Mouse (Mus musculus) G1E (cell line): ENCODE measurements around the gene Cyp2t4. TPM values are rescaled to one million over a fixed set of nuclear protein-coding genes. Genes with fewer than 3 reads are reported as not detected.

Source experiments
- ATAC-seq: 2 replicates; pipeline ENCODE4 v1.8.0; 2016; ENCODE audit warnings: mild to moderate bottlenecking; ENCODE audit not compliant: insufficient number of reproducible peaks, poor library complexity, low FRiP score, severe bottlenecking; ENCODE audit errors: extremely low read depth
- DNase-seq: peaks from one replicate; pipeline ENCODE4 v3.0.0; 2012; ENCODE audit warnings: low spot score
- H3K27me3 ChIP-seq: 2 replicates; pipeline ENCODE4 v1.6.1; 2012; ENCODE audit warnings: mild to moderate bottlenecking, low read length, inconsistent platforms; ENCODE audit not compliant: insufficient read depth
- H3K36me3 ChIP-seq: replicated peaks from 2 replicates; pipeline ENCODE3; 2012; ENCODE audit warnings: mild to moderate bottlenecking, inconsistent platforms
- H3K4me1 ChIP-seq: 2 replicates; pipeline ENCODE4 v1.6.1; 2012; ENCODE audit warnings: low read depth, low read length, inconsistent platforms, mixed read lengths; ENCODE audit not compliant: insufficient read depth
- H3K4me3 ChIP-seq: 2 replicates; pipeline ENCODE4 v1.5.1; 2012; ENCODE audit warnings: low read depth, mild to moderate bottlenecking, inconsistent platforms, low read length, moderate library complexity, mixed read lengths
- H3K9me3 ChIP-seq: replicated peaks from 2 replicates; pipeline ENCODE4 v1.6.1; 2012; ENCODE audit warnings: inconsistent platforms
- CTCF ChIP-seq: IDR thresholded peaks from 2 replicates; pipeline ENCODE4 v1.5.1; 2012; ENCODE audit warnings: low read depth, low read length, inconsistent platforms, mixed read lengths
- GATA1 ChIP-seq: IDR thresholded peaks from 2 replicates; pipeline ENCODE4 v1.6.1; 2012; ENCODE audit warnings: borderline replicate concordance, low read length, inconsistent platforms, mixed read lengths
- GATA2 ChIP-seq: IDR thresholded peaks from 2 replicates; pipeline ENCODE4 v1.6.1; 2012; ENCODE audit warnings: low read depth, low read length, inconsistent platforms, borderline replicate concordance
- POLR2AphosphoS5 ChIP-seq: IDR thresholded peaks from 2 replicates; pipeline ENCODE4 v1.6.1; 2012; ENCODE audit warnings: low read depth, low read length, inconsistent platforms; ENCODE audit not compliant: insufficient replicate concordance
- TAL1 ChIP-seq: conservative IDR thresholded peaks from 2 replicates; pipeline ENCODE4 v1.6.1; 2012; ENCODE audit warnings: low read depth, low read length, inconsistent platforms, mixed read lengths
- polyA plus RNA-seq: library from polyadenylated mRNA; stranded (reverse); fragments of >175 nt; gene quantifications from 2 replicates; pipeline ENCODE4 v1.2.3, GENCODE M21; 2012
- total RNA-seq, 2 experiments: library from RNA; stranded (forward) in 1 of 2; stranded (reverse) in 1 of 2; fragments of 200-1000 nt in 1 of 2; fragments of >200 nt in 1 of 2; fragmentation: Nextera tagmentation in 1 of 2; gene quantifications; 2 replicates each; pipeline ENCODE4 v1.2.3; 2014 to 2017

Gene Cyp2t4
- total and polyA plus RNA-seq, 3 experiments = not detected

DNA sequence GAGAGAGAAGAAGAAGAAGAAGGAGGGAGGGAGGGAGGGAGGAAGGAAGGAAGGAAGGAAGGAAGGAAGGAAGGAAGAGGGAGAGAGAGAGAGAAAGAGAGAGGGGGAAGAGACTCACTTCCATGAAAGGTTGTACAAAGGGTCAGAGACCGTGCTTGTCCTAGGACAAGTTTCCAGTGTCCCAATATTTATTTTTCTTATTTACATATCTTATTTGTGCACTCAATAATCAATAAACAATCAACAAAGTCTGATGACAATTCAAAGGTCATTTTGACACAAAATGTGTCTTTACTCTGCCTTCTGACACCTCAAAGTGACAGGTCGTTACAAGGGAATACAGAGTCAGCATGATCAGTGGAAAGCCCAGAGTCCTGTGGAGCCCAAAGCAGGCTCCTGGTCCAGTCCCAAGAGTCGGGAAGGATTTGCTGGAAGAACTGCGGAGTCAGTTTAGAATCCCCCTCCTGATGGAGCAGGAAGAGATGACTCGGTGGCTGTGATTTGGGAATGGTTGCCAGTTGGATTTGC lies 29.1 kb upstream of the Cyp2t4 start:
- peaks cover 3% of the 10 kb centered on the region; the same call in 1 of the 2 replicates for H3K27me3 ChIP-seq
- no peak for TF ChIP-seq TAL1
- no peaks in the 10 kb centered on the region for H3K4me1 ChIP-seq
- no peaks in the 10 kb centered on the region for H3K9me3 ChIP-seq
- DNase-seq = no peak
- no peaks in the 10 kb centered on the region for H3K36me3 ChIP-seq
- no peak overlapping the region for H3K4me3 ChIP-seq
- ATAC-seq = no peak

DNA sequence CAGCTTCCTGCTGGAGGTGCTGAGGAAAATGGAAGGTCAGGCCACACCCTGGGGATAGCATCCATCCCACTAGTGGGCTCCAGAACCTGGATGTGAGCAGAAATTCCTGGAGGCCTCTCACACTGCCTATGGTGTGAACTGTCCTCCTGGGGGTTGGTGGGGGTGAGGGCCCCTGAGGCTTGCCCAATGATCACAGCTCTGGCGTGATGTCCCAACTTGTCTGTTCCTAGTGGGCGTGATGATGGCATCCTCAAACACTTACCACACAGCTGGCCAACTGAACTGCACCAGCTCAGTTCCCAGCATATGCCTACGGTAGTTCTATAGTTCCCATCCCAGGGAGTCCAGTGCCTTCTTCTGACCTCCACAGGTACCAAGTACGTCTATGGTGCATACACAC lies 28.5 kb upstream of the Cyp2t4 start:
- TF ChIP-seq GATA2 (no peak), GATA1 (no peak), CTCF (no peak), TAL1 (no peak), POLR2AphosphoS5 (no peak)
- Histone ChIP-seq H3K27me3 (peaks cover 3% of the 10 kb centered on the region; the same call in 1 of the 2 replicates), H3K4me3 (no peak overlapping the region), H3K36me3 (no peaks in the 10 kb centered on the region), H3K4me1 (no peaks in the 10 kb centered on the region), H3K9me3 (no peaks in the 10 kb centered on the region)
- DNase-seq (no peak), ATAC-seq (no peak)

DNA sequence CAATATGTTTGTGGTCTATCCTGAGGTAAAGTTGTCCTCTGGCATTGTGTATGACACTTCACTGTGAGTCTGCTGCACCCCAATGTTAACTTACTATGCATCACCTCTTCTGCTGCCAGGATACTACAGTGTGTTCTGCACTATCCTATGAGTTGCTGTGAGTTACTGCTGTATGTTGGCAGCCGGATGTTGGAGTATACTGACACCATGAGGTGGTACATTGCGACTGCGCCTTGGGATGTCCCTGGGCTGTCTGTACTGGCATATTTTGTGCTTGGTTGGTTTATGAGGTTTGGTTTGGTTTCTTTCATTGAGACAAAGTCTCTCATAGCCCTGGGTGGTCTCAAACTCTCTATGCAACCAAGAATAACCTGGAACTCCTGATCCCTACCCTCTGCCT lies 25.4 kb upstream of the Cyp2t4 start:
- no peak for DNase-seq
- TF ChIP-seq GATA1 = no peak
- no peak for TF ChIP-seq CTCF
- no peak for TF ChIP-seq GATA2
- no peak for TF ChIP-seq POLR2AphosphoS5
- TF ChIP-seq TAL1 = no peak

GRCm38 (mm10) chr7:27128946-27129345 lies 24.6 kb upstream of the Cyp2t4 start:
- H3K4me1 ChIP-seq = no peaks in the 10 kb centered on the region
- no peaks in the 10 kb centered on the region for H3K36me3 ChIP-seq
- H3K27me3 ChIP-seq = peaks cover 6% of the 10 kb centered on the region; the same call in 1 of the 2 replicates
- DNase-seq (no peak), ATAC-seq (no peak)
- TF ChIP-seq GATA2 (no peak), CTCF (no peak), GATA1 (no peak), TAL1 (no peak), POLR2AphosphoS5 (no peak)
- H3K4me3 ChIP-seq = no peak overlapping the region
- H3K9me3 ChIP-seq = no peaks in the 10 kb centered on the region

More for the DNA sequence above, 25.4 kb upstream of the Cyp2t4 start:
- Histone ChIP-seq H3K36me3 (no peaks in the 10 kb centered on the region), H3K4me1 (no peaks in the 10 kb centered on the region), H3K9me3 (no peaks in the 10 kb centered on the region), H3K27me3 (peaks cover 5% of the 10 kb centered on the region; the same call in 1 of the 2 replicates), H3K4me3 (no peak overlapping the region)
- no peak for ATAC-seq

- Histone ChIP-seq H3K27me3 (peaks cover 6% of the 10 kb centered on the region; the same call in 1 of the 2 replicates), H3K36me3 (no peaks in the 10 kb centered on the region), H3K4me1 (no peaks in the 10 kb centered on the region), H3K9me3 (no peaks in the 10 kb centered on the region), H3K4me3 (no peak overlapping the region)
- TF ChIP-seq CTCF = no peak
- TF ChIP-seq GATA1 = no peak
- ATAC-seq (no peak), DNase-seq (no peak)
These were observed 23.7 kb upstream of the Cyp2t4 start for GRCm38 (mm10) chr7:27129811-27130210.

DNA sequence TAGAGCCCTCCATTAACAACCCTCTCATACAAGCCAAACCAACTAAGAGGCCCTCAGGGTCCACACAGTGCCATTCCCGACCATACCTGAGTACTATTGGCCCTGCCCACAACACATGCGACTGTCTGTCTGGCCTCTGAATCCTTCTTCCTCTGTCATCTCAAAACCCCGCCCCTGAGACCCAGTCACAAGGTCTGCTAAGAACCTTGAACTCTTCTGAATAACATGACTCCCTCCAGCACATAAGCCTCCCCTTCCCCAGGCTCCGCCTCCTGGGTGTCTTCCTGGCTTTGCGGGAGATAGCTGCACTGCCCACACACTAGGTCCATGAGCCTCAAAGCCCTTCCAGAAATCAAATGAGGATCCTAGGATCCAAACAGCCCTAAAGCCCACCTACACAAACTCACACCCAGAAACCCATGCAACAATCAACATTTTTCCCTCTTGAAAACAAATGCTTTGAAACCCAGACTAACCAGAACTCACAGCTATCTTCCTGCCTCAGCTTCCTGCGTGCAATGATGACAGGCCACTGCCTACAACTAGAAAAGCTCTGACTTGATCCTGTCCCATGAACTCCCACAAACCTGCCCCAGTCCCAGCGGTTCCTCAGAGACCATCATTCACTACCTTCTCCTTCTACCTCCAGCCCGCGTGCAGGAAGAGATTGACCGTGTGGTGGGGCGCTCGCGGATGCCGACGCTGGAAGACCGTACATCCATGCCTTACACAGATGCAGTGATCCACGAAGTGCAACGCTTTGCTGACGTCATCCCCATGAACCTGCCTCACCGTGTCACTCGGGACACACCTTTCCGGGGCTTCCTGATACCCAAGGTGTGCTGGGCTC lies 22.8 kb upstream of the Cyp2t4 start:
- H3K4me3 ChIP-seq = no peak overlapping the region
- peaks cover 6% of the 10 kb centered on the region; the same call in 1 of the 2 replicates for H3K27me3 ChIP-seq
- no peaks in the 10 kb centered on the region for H3K4me1 ChIP-seq
- ATAC-seq (no peak), DNase-seq (no peak)
- no peak for TF ChIP-seq GATA2
- TF ChIP-seq CTCF = no peak
- no peak for TF ChIP-seq GATA1
- no peak for TF ChIP-seq TAL1
- no peak for TF ChIP-seq POLR2AphosphoS5
- no peaks in the 10 kb centered on the region for H3K36me3 ChIP-seq
- H3K9me3 ChIP-seq = no peaks in the 10 kb centered on the region

- DNase-seq = no peak
- Histone ChIP-seq H3K36me3 (no peaks in the 10 kb centered on the region), H3K4me3 (no peak overlapping the region), H3K4me1 (no peaks in the 10 kb centered on the region), H3K27me3 (peaks cover 6% of the 10 kb centered on the region; the same call in 1 of the 2 replicates), H3K9me3 (no peaks in the 10 kb centered on the region)
- TF ChIP-seq GATA1 (no peak), POLR2AphosphoS5 (no peak), GATA2 (no peak), CTCF (no peak), TAL1 (no peak)
- ATAC-seq = no peak
These were observed 22.1 kb upstream of the Cyp2t4 start for GRCm38 (mm10) chr7:27131387-27131786.
